Mouse (Mus musculus): ENCODE results near the gene Pdcl3.
"Not testable (repeated sequence)": the region's sequence is repeated elsewhere in the genome, so short reads cannot be mapped to it uniquely, and the experiment has no call there.

Pdcl3 gene

GRCm38 (mm10) chr1:39017871-39018270 lies 32.5 kb downstream of the Pdcl3 start:
- no peak for DNase-seq (ENCODE audit: extremely low read depth, insufficient read length, low spot score)

- DNase-seq (ENCODE audit: extremely low read depth, insufficient read length, low spot score), result no peak
Measured at GRCm38 (mm10) chr1:39025142-39025541, 39.7 kb downstream of the Pdcl3 start.

- no peak for DNase-seq (ENCODE audit: extremely low read depth, insufficient read length, low spot score)
Measured at GRCm38 (mm10) chr1:39025840-39026239, 40.4 kb downstream of the Pdcl3 start.

GRCm38 (mm10) chr1:39029176-39029575 lies 43.8 kb downstream of the Pdcl3 start:
- DNase-seq (ENCODE audit: extremely low read depth, insufficient read length, low spot score), result no peak

- no peak for DNase-seq (ENCODE audit: extremely low read depth, insufficient read length, low spot score)
Measured at GRCm38 (mm10) chr1:39030108-39030507, 44.7 kb downstream of the Pdcl3 start.

GRCm38 (mm10) chr1:39035817-39036216 lies 50.4 kb downstream of the Pdcl3 start:
- DNase-seq (ENCODE audit: extremely low read depth, insufficient read length, low spot score), result no peak

- no peak for DNase-seq (ENCODE audit: extremely low read depth, insufficient read length, low spot score)
Measured at GRCm38 (mm10) chr1:39042188-39042587, 56.8 kb downstream of the Pdcl3 start.

- not testable (repeated sequence) for DNase-seq (ENCODE audit: extremely low read depth, insufficient read length, low spot score)
Measured at GRCm38 (mm10) chr1:39044442-39044841, 59.0 kb downstream of the Pdcl3 start.

- no peak for DNase-seq (ENCODE audit: extremely low read depth, insufficient read length, low spot score)
Measured at GRCm38 (mm10) chr1:39046689-39047088, 61.3 kb downstream of the Pdcl3 start.

Data from 3134 (cell line).